Mouse (Mus musculus) small intestine, adult 2 months (tissue): ENCODE measurements around the gene Usf2. TPM values are rescaled to one million over a fixed set of nuclear protein-coding genes. Genes with fewer than 3 reads are reported as not detected.

Experiments
- H3K27ac ChIP-seq: fragments of 200-500 bp; 2 replicates; pipeline ENCODE4 v1.5.1; 2012; ENCODE audit warnings: low read depth, low read length, control low read depth, inconsistent platforms; ENCODE audit not compliant: insufficient read depth
- H3K27me3 ChIP-seq: fragments of 200-500 bp; 2 replicates; pipeline ENCODE4 v1.6.1; 2012; ENCODE audit warnings: mild to moderate bottlenecking, moderate library complexity, low read length, inconsistent platforms; ENCODE audit not compliant: control insufficient read depth, insufficient read depth
- H3K36me3 ChIP-seq: fragments of 200-500 bp; 2 replicates; pipeline ENCODE4 v1.6.1; 2012; ENCODE audit warnings: mild to moderate bottlenecking, low read length, control low read depth, inconsistent platforms; ENCODE audit not compliant: control insufficient read depth, insufficient read depth
- H3K4me1 ChIP-seq: fragments of 200-500 bp; 2 replicates; pipeline ENCODE4 v1.6.1; 2012; ENCODE audit warnings: low read length, inconsistent platforms, mixed read lengths; ENCODE audit not compliant: control insufficient read depth, insufficient read depth, insufficient read length
- H3K4me3 ChIP-seq: fragments of 200-500 bp; 2 replicates; pipeline ENCODE4 v1.5.1; 2012; ENCODE audit warnings: low read depth, mild to moderate bottlenecking, control low read depth, inconsistent platforms, low read length, moderate library complexity
- CTCF ChIP-seq: fragments of 200-500 bp; IDR thresholded peaks from 2 replicates; pipeline ENCODE4 v1.5.1; 2012; ENCODE audit warnings: low read depth, mild to moderate bottlenecking, control low read depth, inconsistent platforms, low read length, moderate library complexity, mixed read lengths; ENCODE audit not compliant: insufficient replicate concordance, insufficient read length; ENCODE audit errors: extremely low read depth
- POLR2A ChIP-seq: fragments of 200-500 bp; IDR thresholded peaks from 2 replicates; pipeline ENCODE4 v1.6.1; 2012; ENCODE audit warnings: low read depth, mild to moderate bottlenecking, control low read depth, inconsistent platforms, low read length, moderate library complexity
- WGBS: fragments of 180-500 bp; shearing (Covaris S2); methylation state at CpG from one replicate; pipeline ENCODE4 v1.1.7; 2018; 5-methylcytosine and 5-hydroxymethylcytosine counted together
- polyA plus RNA-seq: library from polyadenylated mRNA; depleted of rRNA; stranded (reverse); fragments of >200 nt; gene quantifications from 2 replicates; pipeline ENCODE4 v1.2.3, GENCODE M21; 2012; rRNA removed

The Usf2 gene
- polyA plus RNA-seq, 1 experiment: 162 TPM

DNA sequence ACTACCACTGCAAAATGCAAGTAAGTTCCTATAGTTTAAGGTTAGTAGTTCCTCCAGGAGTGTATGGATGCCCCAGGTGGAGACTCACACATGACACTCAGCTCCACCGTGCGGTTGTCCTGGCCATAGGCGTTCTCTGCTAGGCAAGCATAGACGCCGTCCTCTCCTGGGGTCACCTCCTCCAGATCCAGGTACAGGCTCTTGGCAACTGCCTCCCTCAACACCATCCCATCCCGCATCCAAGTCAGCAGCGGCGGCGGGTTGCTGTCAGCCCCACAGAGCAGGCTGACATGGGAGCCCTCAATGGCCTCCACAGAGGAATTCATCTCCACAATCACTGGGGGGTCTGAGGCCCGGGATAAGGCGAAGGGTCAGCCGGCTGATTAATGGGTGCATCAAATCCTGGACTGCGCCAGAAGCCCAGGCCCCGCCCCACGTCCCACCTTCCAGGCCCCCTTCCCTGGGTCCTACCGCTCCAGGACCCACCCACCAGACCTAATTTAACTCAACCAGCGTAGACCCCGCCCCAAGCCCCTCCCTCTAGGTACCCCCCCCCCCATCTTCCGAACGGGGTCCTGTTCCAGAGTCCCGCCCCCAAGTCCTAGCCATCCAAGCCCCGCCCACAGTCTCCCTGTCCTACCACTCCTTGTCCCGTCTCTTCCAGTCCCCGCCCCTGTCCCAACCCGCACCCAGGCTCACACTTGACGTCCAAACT, 48.2 kb downstream of the Usf2 start:
- TF ChIP-seq CTCF (no peak), POLR2A (no peak)
- H3K4me1 ChIP-seq: peaks cover 14% of the 10 kb centered on the region
- H3K36me3 ChIP-seq: no peaks in the 10 kb centered on the region
- peak overlapping the region; percentile 43 for H3K4me3 ChIP-seq
- H3K27ac ChIP-seq: no peak overlapping the region
- no peaks in the 10 kb centered on the region for H3K27me3 ChIP-seq
- WGBS: 2% methylated on average over 24 of the region's 26 CpGs

DNA sequence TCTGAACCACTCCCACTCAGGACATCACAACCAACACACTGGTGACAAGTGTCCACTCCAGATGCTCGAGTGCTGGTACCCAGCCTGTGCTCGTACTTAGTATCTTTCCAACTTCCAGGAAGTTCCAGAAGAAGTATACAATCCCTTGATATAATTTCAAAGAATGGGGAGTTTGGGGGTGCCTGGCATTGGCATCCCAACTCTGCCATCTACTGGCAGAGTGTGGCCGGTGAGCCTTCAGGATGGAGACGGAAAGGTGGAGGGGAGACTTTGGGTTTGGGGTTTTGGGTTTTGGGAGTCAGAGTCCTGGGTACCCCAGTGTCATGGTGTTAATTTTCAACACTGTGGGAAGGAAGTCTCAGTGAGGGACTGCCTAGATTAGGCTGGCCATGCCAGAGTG, 52.6 kb downstream of the Usf2 start:
- no peaks in the 10 kb centered on the region for H3K27me3 ChIP-seq
- peaks cover 4% of the 10 kb centered on the region for H3K4me1 ChIP-seq
- TF ChIP-seq CTCF (peak; percentile 47; the same call in 1 of the 2 replicates), POLR2A (no peak)
- WGBS: 18% methylated on average over 4 of the region's 4 CpGs
- no peak overlapping the region for H3K27ac ChIP-seq
- no peaks in the 10 kb centered on the region for H3K36me3 ChIP-seq
- no peak overlapping the region for H3K4me3 ChIP-seq

Other genes with a start within 250 kb of the Usf2 start
- gene Atp4a, start 244.6 kb downstream of the Usf2 start, polyA plus RNA-seq: 0.37 and 1.2 TPM in 2 replicates
- gene Tmem147, start 227.3 kb downstream of the Usf2 start, polyA plus RNA-seq: 181 and 200 TPM in 2 replicates
- not detected in 2 replicates for gene Gapdhs, start 213.1 kb downstream of the Usf2 start, polyA plus RNA-seq
- 0.23 and 0.27 TPM in 2 replicates for gene Sbsn, start 205.3 kb downstream of the Usf2 start, polyA plus RNA-seq
- gene Dmkn, start 193.0 kb downstream of the Usf2 start, polyA plus RNA-seq: 1.2 and 2.7 TPM in 2 replicates
- gene Krtdap, start 168.9 kb downstream of the Usf2 start, polyA plus RNA-seq: not detected in 2 replicates
- gene Ffar2, start 133.0 kb downstream of the Usf2 start, polyA plus RNA-seq: 9.1 and 9.5 TPM in 2 replicates
- 0.90 and 3.5 TPM in 2 replicates for gene Ffar3, start 100.6 kb downstream of the Usf2 start, polyA plus RNA-seq
- gene Ffar1, start 95.2 kb downstream of the Usf2 start, polyA plus RNA-seq: 0.66 and 2.2 TPM in 2 replicates
- 4.5 and 9.2 TPM in 2 replicates for gene Cd22, start 76.5 kb downstream of the Usf2 start, polyA plus RNA-seq
- 0.48 and 0.52 TPM in 2 replicates for gene Mag, start 41.9 kb downstream of the Usf2 start, polyA plus RNA-seq
- gene Hamp2, start 32.1 kb downstream of the Usf2 start, polyA plus RNA-seq: 0.76 and 58.9 TPM in 2 replicates
- gene Hamp, start 12.8 kb downstream of the Usf2 start, polyA plus RNA-seq: 0.65 TPM in 1 of 2 replicates, not detected in the other
- gene Lsr, start 16.7 kb upstream of the Usf2 start, polyA plus RNA-seq: 267 and 816 TPM in 2 replicates
- 4.4 and 9.8 TPM in 2 replicates for gene Fam187b, start 17.0 kb upstream of the Usf2 start, polyA plus RNA-seq
- gene Fxyd5, start 85.7 kb upstream of the Usf2 start, polyA plus RNA-seq: 24.8 and 31.8 TPM in 2 replicates
- gene Fxyd7, start 94.7 kb upstream of the Usf2 start, polyA plus RNA-seq: 2.0 and 2.6 TPM in 2 replicates
- gene Fxyd1, start 100.4 kb upstream of the Usf2 start, polyA plus RNA-seq: 35.6 and 41.4 TPM in 2 replicates
- 2.5 and 3.0 TPM in 2 replicates for gene Lgi4, start 102.5 kb upstream of the Usf2 start, polyA plus RNA-seq
- gene Fxyd3, start 119.9 kb upstream of the Usf2 start, polyA plus RNA-seq: 22.7 and 60.7 TPM in 2 replicates
- gene Hpn, start 158.5 kb upstream of the Usf2 start, polyA plus RNA-seq: 4.2 and 27.5 TPM in 2 replicates
- gene Scn1b, start 170.2 kb upstream of the Usf2 start, polyA plus RNA-seq: 11.1 and 19.6 TPM in 2 replicates
- gene Gramd1a, start 199.1 kb upstream of the Usf2 start, polyA plus RNA-seq: 56.4 and 64.9 TPM in 2 replicates